Mouse (Mus musculus) liver, adult 2 months (tissue): ENCODE measurements around the gene Gm17334.

Experiments
- CTCF ChIP-seq: fragments of 200-500 bp; IDR thresholded peaks from 2 replicates; pipeline ENCODE4 v1.5.1; 2011; ENCODE audit warnings: low read depth, low read length, control low read depth
- POLR2A ChIP-seq: fragments of 200-500 bp; IDR thresholded peaks from 2 replicates; pipeline ENCODE4 v1.6.1; 2011; ENCODE audit warnings: low read length, control low read depth; ENCODE audit not compliant: insufficient read depth; ENCODE audit errors: extremely low read depth

DNA sequence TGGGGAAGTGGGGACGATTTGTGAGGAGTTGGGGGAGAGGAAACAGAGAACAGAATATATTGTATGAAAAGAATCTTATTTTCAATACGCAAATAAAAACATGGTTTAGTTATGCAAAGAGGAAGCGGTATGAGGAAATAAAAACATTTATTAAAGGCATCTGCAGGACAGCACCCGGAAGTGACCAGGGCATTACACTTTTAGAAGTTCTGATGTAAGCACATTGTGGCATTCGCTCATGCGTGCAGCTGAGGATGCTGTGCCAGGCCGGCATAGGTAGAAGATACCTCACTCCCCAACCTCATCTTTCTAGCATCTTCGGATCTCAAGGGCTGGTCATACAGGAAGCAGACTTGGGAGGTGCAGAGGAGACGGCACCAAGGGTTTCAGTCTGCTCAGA, 10.3 kb upstream of the Gm17334 start:
- TF ChIP-seq CTCF = no peak
- TF ChIP-seq POLR2A = no peak
